Mouse (Mus musculus): ENCODE measurements at regions not wholly inside any gene's neighbourhood (a gene's known extent, or its start where the extent isn't known, plus 50 kb on each side); places are given as distances from the start of the nearest gene placed in this dataset.

DNA sequence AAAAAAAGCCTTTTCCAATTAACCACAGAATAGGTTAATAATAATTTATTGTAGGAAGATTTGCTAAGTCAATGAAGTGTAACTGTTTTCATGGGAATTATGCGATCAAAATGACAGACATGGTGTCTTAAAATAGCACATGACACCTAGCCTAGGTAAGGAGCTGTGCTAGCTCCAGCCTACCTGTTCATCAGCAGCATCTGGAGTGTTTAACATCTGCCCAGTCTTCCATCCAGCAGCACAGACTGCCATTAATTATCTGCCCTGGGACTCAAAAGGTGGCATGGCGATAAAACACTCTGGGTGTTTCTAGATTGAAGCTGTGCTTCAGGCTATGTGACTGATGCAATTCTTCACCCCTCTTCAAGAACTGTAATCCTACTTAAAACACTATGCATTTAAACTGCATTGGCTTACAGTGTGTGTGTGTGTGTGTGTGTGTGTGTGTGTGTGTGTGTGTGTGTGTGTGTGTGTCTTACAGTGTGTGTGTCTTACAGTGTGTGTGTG is 296.4 kb downstream of the Rnd3 start:
- ATAC-seq, result no peak
- Histone ChIP-seq H3K27me3 (replicated peaks; ENCODE audit: control insufficient read depth, insufficient read depth, low read length) (no peaks in the 10 kb centered on the region), H3K9me3 (ENCODE audit: control insufficient read depth) (no peaks in the 10 kb centered on the region), H3K9ac (ENCODE audit: low read depth, low read length) (no peak overlapping the region), H3K27ac (ENCODE audit: low read depth, low read length) (no peak overlapping the region), H3K4me3 (ENCODE audit: low read depth, low read length) (no peak overlapping the region), H3K4me2 (replicated peaks; ENCODE audit: low read depth) (no peak overlapping the region), H3K4me1 (replicated peaks; ENCODE audit: control insufficient read depth, insufficient read depth, low read length) (no peaks in the 10 kb centered on the region), H3K36me3 (ENCODE audit: control insufficient read depth, insufficient read depth) (no peaks in the 10 kb centered on the region)
- 97% methylated on average over 2 of the region's 2 CpGs for WGBS
- TF ChIP-seq CTCF (IDR thresholded peaks at IDR 0.05; ENCODE audit: low read depth), result no peak

DNA sequence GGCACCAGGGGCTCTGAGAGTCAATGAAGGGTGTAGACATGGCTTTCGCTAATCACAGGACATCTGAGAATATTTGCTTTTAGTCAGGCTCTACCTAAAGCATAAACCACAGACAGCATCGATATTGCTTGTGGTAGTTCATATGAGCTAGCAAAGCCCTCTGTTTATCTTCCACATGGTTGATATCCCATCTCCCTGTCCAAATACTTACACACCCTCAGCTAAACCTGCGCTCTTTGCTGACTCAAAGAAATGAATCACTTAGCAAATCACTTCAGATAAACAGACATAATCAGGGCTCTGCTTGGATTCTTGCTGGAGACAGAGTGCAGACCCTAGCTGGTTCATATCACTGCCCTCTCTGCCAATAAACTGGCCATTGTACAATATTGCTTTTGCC is 298.8 kb downstream of the Rnd3 start:
- no peak for ATAC-seq
- WGBS, result 33% methylated on average over 3 of the region's 3 CpGs
- no peak overlapping the region for H3K9ac ChIP-seq (ENCODE audit: low read depth, low read length)

DNA sequence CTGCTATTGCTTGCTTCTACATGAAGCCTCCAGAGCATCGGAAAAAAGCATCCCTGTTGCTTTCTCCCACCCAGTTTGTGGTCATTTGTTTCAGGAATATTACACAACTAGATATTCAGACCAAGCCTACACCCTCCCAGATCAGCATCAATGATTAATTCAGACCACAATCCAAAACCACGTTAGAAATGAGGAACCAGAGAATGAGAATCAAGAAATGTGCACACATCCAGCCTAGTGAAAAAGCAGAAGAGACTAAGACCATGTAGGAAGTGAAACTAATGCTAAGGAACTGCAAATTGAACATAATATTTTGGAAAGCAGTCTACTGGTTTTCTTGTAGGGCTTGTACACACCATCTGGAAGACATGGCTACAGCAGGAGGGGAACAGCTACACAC is 307.0 kb downstream of the Rnd3 start:
- Histone ChIP-seq H3K4me3 (ENCODE audit: low read depth, low read length) (no peak overlapping the region), H3K9me3 (ENCODE audit: control insufficient read depth) (no peaks in the 10 kb centered on the region), H3K4me1 (replicated peaks; ENCODE audit: control insufficient read depth, insufficient read depth, low read length) (no peaks in the 10 kb centered on the region), H3K4me2 (replicated peaks; ENCODE audit: low read depth) (no peak overlapping the region), H3K9ac (ENCODE audit: low read depth, low read length) (no peak overlapping the region), H3K27ac (ENCODE audit: low read depth, low read length) (no peak overlapping the region), H3K27me3 (replicated peaks; ENCODE audit: control insufficient read depth, insufficient read depth, low read length) (no peaks in the 10 kb centered on the region), H3K36me3 (ENCODE audit: control insufficient read depth, insufficient read depth) (no peaks in the 10 kb centered on the region)
- 75% methylated on average over 2 of the region's 2 CpGs for WGBS
- no peak for ATAC-seq
- TF ChIP-seq CTCF (IDR thresholded peaks at IDR 0.05; ENCODE audit: low read depth), result no peak

More for the DNA sequence above, 298.8 kb downstream of the Rnd3 start:
- no peak overlapping the region for H3K4me3 ChIP-seq (ENCODE audit: low read depth, low read length)
- no peak overlapping the region for H3K4me2 ChIP-seq (replicated peaks; ENCODE audit: low read depth)
- no peaks in the 10 kb centered on the region for H3K27me3 ChIP-seq (replicated peaks; ENCODE audit: control insufficient read depth, insufficient read depth, low read length)
- H3K36me3 ChIP-seq (ENCODE audit: control insufficient read depth, insufficient read depth), result no peaks in the 10 kb centered on the region
- no peaks in the 10 kb centered on the region for H3K4me1 ChIP-seq (replicated peaks; ENCODE audit: control insufficient read depth, insufficient read depth, low read length)
- TF ChIP-seq CTCF (IDR thresholded peaks at IDR 0.05; ENCODE audit: low read depth), result no peak
- no peak overlapping the region for H3K27ac ChIP-seq (ENCODE audit: low read depth, low read length)
- H3K9me3 ChIP-seq (ENCODE audit: control insufficient read depth), result no peaks in the 10 kb centered on the region

DNA sequence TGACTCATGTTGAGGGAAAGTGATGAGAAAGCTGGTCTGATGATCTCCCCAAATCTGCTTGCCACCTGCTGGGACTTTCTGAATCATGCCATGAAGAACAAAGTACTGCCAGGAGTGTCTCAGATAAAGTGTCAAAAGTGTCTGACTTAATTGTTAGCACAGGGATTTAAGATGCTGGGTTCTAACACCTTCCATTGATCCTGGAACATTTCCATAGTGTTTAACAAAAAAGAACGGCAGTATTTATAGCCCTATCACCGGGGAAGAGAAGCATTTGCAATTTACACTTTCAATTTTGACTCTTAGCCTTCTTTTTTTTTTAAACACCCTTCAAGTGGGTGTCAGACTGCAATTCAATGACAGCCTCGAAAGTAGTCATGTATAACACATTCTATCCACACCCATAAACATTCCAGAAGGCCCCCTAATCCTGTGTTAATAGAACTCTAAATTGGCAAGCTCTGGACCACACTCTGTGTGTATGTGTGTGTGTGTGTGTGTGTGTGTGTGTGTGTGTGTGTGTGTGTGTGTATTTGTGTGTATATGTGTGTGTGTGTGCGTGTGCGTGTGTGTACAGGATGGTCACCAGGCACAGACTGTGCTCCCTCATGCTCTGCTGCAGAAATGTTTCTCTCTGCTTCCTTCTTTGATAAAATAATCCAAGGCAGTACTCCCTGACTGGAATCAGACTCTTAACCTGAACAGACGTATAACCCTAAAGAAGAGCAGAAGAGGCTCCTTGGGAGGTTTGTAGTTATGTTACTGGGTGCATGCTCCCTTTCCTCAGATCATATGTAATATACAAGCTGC is 313.2 kb downstream of the Rnd3 start:
- WGBS, result 50% methylated on average over 6 of the region's 6 CpGs
- no peak for TF ChIP-seq CTCF (IDR thresholded peaks at IDR 0.05; ENCODE audit: low read depth)

DNA sequence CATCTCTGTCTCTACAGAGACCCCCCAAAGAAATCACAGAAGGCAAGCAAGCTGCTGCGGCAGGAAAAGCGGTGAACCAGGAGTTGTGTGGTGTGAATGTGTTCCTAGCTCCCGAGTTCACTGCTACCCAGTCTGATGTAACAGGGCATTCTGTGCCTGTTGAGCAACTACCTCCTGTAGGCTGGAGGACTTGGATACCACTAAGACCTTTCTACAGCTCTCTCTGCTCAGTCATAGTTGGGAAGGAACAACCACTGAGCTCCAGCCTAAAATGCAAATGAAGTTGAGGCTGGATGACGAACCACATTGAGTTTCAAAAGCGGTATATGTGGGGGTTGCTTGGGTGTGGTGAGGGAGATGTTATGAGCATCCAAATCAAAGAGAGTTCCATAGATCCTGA is 315.1 kb downstream of the Rnd3 start:
- 91% methylated on average over 5 of the region's 5 CpGs for WGBS
- Histone ChIP-seq H3K4me2 (replicated peaks; ENCODE audit: low read depth) (no peak overlapping the region), H3K9ac (ENCODE audit: low read depth, low read length) (no peak overlapping the region), H3K27ac (ENCODE audit: low read depth, low read length) (no peak overlapping the region), H3K4me1 (replicated peaks; ENCODE audit: control insufficient read depth, insufficient read depth, low read length) (no peaks in the 10 kb centered on the region), H3K9me3 (ENCODE audit: control insufficient read depth) (no peaks in the 10 kb centered on the region), H3K4me3 (ENCODE audit: low read depth, low read length) (no peak overlapping the region), H3K36me3 (ENCODE audit: control insufficient read depth, insufficient read depth) (no peaks in the 10 kb centered on the region), H3K27me3 (replicated peaks; ENCODE audit: control insufficient read depth, insufficient read depth, low read length) (no peaks in the 10 kb centered on the region)
- TF ChIP-seq CTCF (IDR thresholded peaks at IDR 0.05; ENCODE audit: low read depth), result no peak
- ATAC-seq, result no peak

More for the DNA sequence above, 313.2 kb downstream of the Rnd3 start:
- Histone ChIP-seq H3K9ac (ENCODE audit: low read depth, low read length) (no peak overlapping the region), H3K27me3 (replicated peaks; ENCODE audit: control insufficient read depth, insufficient read depth, low read length) (no peaks in the 10 kb centered on the region), H3K36me3 (ENCODE audit: control insufficient read depth, insufficient read depth) (no peaks in the 10 kb centered on the region), H3K4me1 (replicated peaks; ENCODE audit: control insufficient read depth, insufficient read depth, low read length) (no peaks in the 10 kb centered on the region), H3K4me3 (ENCODE audit: low read depth, low read length) (no peak overlapping the region), H3K9me3 (ENCODE audit: control insufficient read depth) (no peaks in the 10 kb centered on the region), H3K27ac (ENCODE audit: low read depth, low read length) (no peak overlapping the region), H3K4me2 (replicated peaks; ENCODE audit: low read depth) (no peak overlapping the region)
- no peak for ATAC-seq

DNA sequence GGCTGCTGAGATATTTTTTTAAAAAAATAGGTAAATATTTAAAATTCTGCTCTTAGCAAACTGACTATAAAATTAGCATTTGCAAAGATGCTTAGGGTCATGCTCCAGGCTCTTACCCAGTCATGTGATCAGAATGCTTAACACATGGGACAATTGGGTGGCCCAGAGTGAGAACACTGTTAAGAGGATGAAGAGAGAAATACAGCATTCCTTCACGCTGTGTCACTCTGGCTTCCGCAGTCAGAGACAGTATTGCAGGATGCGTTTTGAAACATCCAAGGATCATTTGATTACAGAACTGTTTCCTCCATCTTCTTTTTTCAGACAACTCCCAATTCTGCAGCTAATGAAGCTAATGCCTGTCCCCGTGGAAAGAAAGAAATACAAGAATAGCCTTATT is 316.4 kb downstream of the Rnd3 start:
- Histone ChIP-seq H3K27ac (ENCODE audit: low read depth, low read length) (no peak overlapping the region), H3K4me2 (replicated peaks; ENCODE audit: low read depth) (no peak overlapping the region), H3K27me3 (replicated peaks; ENCODE audit: control insufficient read depth, insufficient read depth, low read length) (no peaks in the 10 kb centered on the region), H3K9ac (ENCODE audit: low read depth, low read length) (no peak overlapping the region), H3K36me3 (ENCODE audit: control insufficient read depth, insufficient read depth) (no peaks in the 10 kb centered on the region), H3K9me3 (ENCODE audit: control insufficient read depth) (no peaks in the 10 kb centered on the region), H3K4me1 (replicated peaks; ENCODE audit: control insufficient read depth, insufficient read depth, low read length) (no peaks in the 10 kb centered on the region), H3K4me3 (ENCODE audit: low read depth, low read length) (no peak overlapping the region)
- no peak for TF ChIP-seq CTCF (IDR thresholded peaks at IDR 0.05; ENCODE audit: low read depth)
- ATAC-seq, result no peak
- WGBS, result 78% methylated on average over 4 of the region's 4 CpGs
